Comparison of ENCODE assay signal across 9 mouse cellular contexts in the genomic region with DNA sequence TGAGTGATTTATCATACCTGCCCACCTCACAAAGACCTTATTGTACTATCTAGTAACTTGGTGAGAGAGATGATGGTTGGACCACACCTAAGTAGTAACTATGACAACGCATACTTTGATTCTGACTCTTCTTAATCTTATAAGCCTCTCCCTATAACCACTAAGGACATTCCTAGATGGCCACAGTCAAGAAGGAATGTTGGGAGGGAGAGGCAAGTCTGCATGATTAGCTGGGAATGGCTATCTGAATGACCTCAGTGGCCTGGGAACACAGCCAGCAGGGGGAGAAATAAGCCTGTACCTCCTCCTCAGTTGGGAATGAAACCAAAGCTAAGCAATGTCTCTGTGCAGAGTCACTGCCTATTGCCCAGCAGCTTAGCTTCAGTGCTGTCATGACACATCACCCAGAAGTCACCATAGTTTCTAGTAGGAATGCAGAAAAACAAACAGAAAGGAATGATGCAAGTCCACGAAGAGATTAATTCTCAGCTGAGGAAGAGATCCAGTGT. TPM values are rescaled to one million over a fixed set of nuclear protein-coding genes. Genes with fewer than 3 reads are reported as not detected.
DNase-seq lines count a peak whose midpoint lies in the region; ATAC-seq and TF ChIP-seq lines count a peak whose summit lies in the region.
"Had no signal": no experiment of that assay in that cellular context is flagged by ENCODE, and none has a peak within 500 bp of the region (broad histone marks: within the 10 kb centered on the region; RNA-seq: fewer than 3 reads in every experiment).

No protein-coding gene starts in this region.

- no peak overlapping the region for H3K4me2 ChIP-seq in intestine, postnatal 0 days (replicated peaks; ENCODE audit: low read depth)
- no peak overlapping the region for H3K4me2 ChIP-seq in hindbrain, embryonic 12.5 days (replicated peaks)
- H3K4me2 ChIP-seq: lung, embryonic 14.5 days had no signal

- WGBS in intestine, postnatal 0 days: 27% methylated on average over 2 of the region's 2 CpGs
- 65% methylated on average over 2 of the region's 2 CpGs for WGBS in hindbrain, embryonic 12.5 days

- H3K9ac ChIP-seq in intestine, postnatal 0 days (ENCODE audit: low read depth, low read length): no peak overlapping the region
- no peak overlapping the region for H3K9ac ChIP-seq in hindbrain, embryonic 12.5 days
- H3K9ac ChIP-seq: lung, embryonic 14.5 days had no signal

- no peak overlapping the region for H3K27ac ChIP-seq in intestine, postnatal 0 days (ENCODE audit: low read depth, low read length)
- H3K27ac ChIP-seq in hindbrain, embryonic 12.5 days: no peak overlapping the region

- intact Hi-C loops in gastrocnemius, postnatal 36 days (cut with DNase I): no loop called here

- DNase-seq in urinary bladder, postnatal 14 days (ENCODE audit: low spot score): peak; percentile 67
- DNase-seq in urinary bladder, adult 2 months (ENCODE audit: low spot score): no peak
- DNase-seq in gastrocnemius, postnatal 36 days: peak; percentile 36 to 72
- DNase-seq in testis, postnatal 14 days (ENCODE audit: low spot score): peak; percentile 76
- DNase-seq in right cerebral cortex, adult 18-20 months: no peak
- DNase-seq: lung, embryonic 14.5 days had no signal

- peak; percentile 60 for TF ChIP-seq CTCF in intestine, postnatal 0 days (IDR thresholded peaks at IDR 0.05; ENCODE audit: low read depth)

- no peaks in the 10 kb centered on the region for H3K36me3 ChIP-seq in intestine, postnatal 0 days (ENCODE audit: control insufficient read depth, insufficient read depth)
- no peaks in the 10 kb centered on the region for H3K36me3 ChIP-seq in hindbrain, embryonic 12.5 days

- H3K27me3 ChIP-seq in intestine, postnatal 0 days (replicated peaks; ENCODE audit: control insufficient read depth, insufficient read depth, low read length): no peaks in the 10 kb centered on the region
- no peaks in the 10 kb centered on the region for H3K27me3 ChIP-seq in hindbrain, embryonic 12.5 days

- H3K4me3 ChIP-seq in intestine, postnatal 0 days (ENCODE audit: low read depth, low read length): no peak overlapping the region
- H3K4me3 ChIP-seq in hindbrain, embryonic 12.5 days: no peak overlapping the region

- no peaks in the 10 kb centered on the region for H3K9me3 ChIP-seq in intestine, postnatal 0 days (ENCODE audit: control insufficient read depth)
- no peaks in the 10 kb centered on the region for H3K9me3 ChIP-seq in hindbrain, embryonic 12.5 days (replicated peaks)

- no peaks in the 10 kb centered on the region for H3K4me1 ChIP-seq in intestine, postnatal 0 days (replicated peaks; ENCODE audit: control insufficient read depth, insufficient read depth, low read length)
- no peaks in the 10 kb centered on the region for H3K4me1 ChIP-seq in hindbrain, embryonic 12.5 days

- peak; percentile 83 for ATAC-seq in intestine, postnatal 0 days
- no peak for ATAC-seq in hindbrain, embryonic 12.5 days (ENCODE audit: low FRiP score)
- ATAC-seq in monocyte, adult 5-6 weeks (replicated peaks; ENCODE audit: insufficient number of reproducible peaks, low FRiP score, low TSS enrichment, poor library complexity, severe bottlenecking): no peak

RNA-seq across cellular contexts. Expression of a gene that starts 16.8 kb away (rescaled TPM):
- polyA plus RNA-seq in urinary bladder, adult 2 months (2012; rRNA removed): 912 and 1,103 TPM in 2 replicates
- 10 to 100 TPM; 37.6 to 43.6 TPM for total RNA-seq in gastrocnemius, postnatal 36 days (2021)
- polyA plus RNA-seq in intestine, postnatal 0 days (2015; fragmentation: Nextera tagmentation; extraction: Ambion mirVana): 965 and 1,093 TPM in 2 replicates
- 606 and 628 TPM in 2 replicates for polyA plus RNA-seq in hindbrain, embryonic 12.5 days (2016; fragmentation: Nextera tagmentation; extraction: Ambion mirVana)
- total RNA-seq in monocyte, adult 5-6 weeks (2017): 59.1 to 65.2 TPM (median 61.9 TPM) in 3 replicates

RNA-seq across cellular contexts. Expression of a gene that starts 17.8 kb away (rescaled TPM):
- 264 and 295 TPM in 2 replicates for polyA plus RNA-seq in urinary bladder, adult 2 months (2012; rRNA removed)
- total RNA-seq in gastrocnemius, postnatal 36 days (2021): 10 to 100 TPM; 38.8 to 50.5 TPM
- 733 and 887 TPM in 2 replicates for polyA plus RNA-seq in intestine, postnatal 0 days (2015; fragmentation: Nextera tagmentation; extraction: Ambion mirVana)
- 233 and 244 TPM in 2 replicates for polyA plus RNA-seq in hindbrain, embryonic 12.5 days (2016; fragmentation: Nextera tagmentation; extraction: Ambion mirVana)
- 811 to 1,204 TPM (median 873 TPM) in 3 replicates for total RNA-seq in monocyte, adult 5-6 weeks (2017)

Comparison
In these comparisons a context has a peak if more than half of its experiments do, and no peak if none do; other contexts are left out.
1. DNase-seq: peak in urinary bladder, postnatal 14 days (single experiment), gastrocnemius, postnatal 36 days (2 of 2) and testis, postnatal 14 days (single experiment); none in urinary bladder, adult 2 months (single experiment) and right cerebral cortex, adult 18-20 months (single experiment).